Mouse (Mus musculus) liver, adult 2 months (tissue): Measurements from ENCODE around the gene 1700102P08Rik. TPM values are rescaled to one million over a fixed set of nuclear protein-coding genes. Genes with fewer than 3 reads are reported as not detected.

Source experiments
- DNase-seq: peaks from one replicate; pipeline ENCODE4 v3.0.0-alpha.2; 2011; ENCODE audit warnings: low read depth, low spot score; ENCODE audit errors: extremely low read depth
- H3K27ac ChIP-seq: fragments of 200-500 bp; replicated peaks from 2 replicates; pipeline ENCODE4 v1.5.1; 2012; ENCODE audit warnings: low read depth, mild to moderate bottlenecking, control low read depth, inconsistent platforms, low read length; ENCODE audit not compliant: insufficient read depth
- H3K27me3 ChIP-seq: fragments of 200-500 bp; 2 replicates; pipeline ENCODE4 v1.6.1; 2012; ENCODE audit warnings: mild to moderate bottlenecking, moderate library complexity, low read length, inconsistent platforms; ENCODE audit not compliant: control insufficient read depth, insufficient read depth
- H3K36me3 ChIP-seq: fragments of 200-500 bp; 2 replicates; pipeline ENCODE4 v1.6.1; 2012; ENCODE audit warnings: low read length, inconsistent platforms; ENCODE audit not compliant: control insufficient read depth, insufficient read depth
- H3K4me1 ChIP-seq: fragments of 200-500 bp; 2 replicates; pipeline ENCODE4 v1.6.1; 2011; ENCODE audit warnings: low read length; ENCODE audit not compliant: control insufficient read depth, insufficient read depth
- H3K4me3 ChIP-seq: fragments of 200-500 bp; 2 replicates; pipeline ENCODE4 v1.5.1; 2011; ENCODE audit warnings: low read depth, mild to moderate bottlenecking, control low read depth, low read length, moderate library complexity; ENCODE audit not compliant: insufficient read depth
- H3K79me2 ChIP-seq: fragments of 200-500 bp; 2 replicates; pipeline ENCODE4 v1.6.1; 2012; ENCODE audit warnings: inconsistent platforms, mild to moderate bottlenecking, low read length, moderate library complexity; ENCODE audit not compliant: control insufficient read depth, insufficient read depth
- H3K9ac ChIP-seq: fragments of 200-500 bp; 2 replicates; pipeline ENCODE4 v1.6.1; 2012; ENCODE audit warnings: low read depth, mild to moderate bottlenecking, control low read depth, inconsistent platforms, low read length
- CTCF ChIP-seq: fragments of 200-500 bp; IDR thresholded peaks from 2 replicates; pipeline ENCODE4 v1.5.1; 2011; ENCODE audit warnings: low read depth, low read length, control low read depth
- POLR2A ChIP-seq: fragments of 200-500 bp; IDR thresholded peaks from 2 replicates; pipeline ENCODE4 v1.6.1; 2011; ENCODE audit warnings: low read length, control low read depth; ENCODE audit not compliant: insufficient read depth; ENCODE audit errors: extremely low read depth
- WGBS: fragments of 180-500 bp; shearing (Covaris S2); methylation state at CpG from one replicate; pipeline ENCODE4 v1.1.7; 2018; 5-methylcytosine and 5-hydroxymethylcytosine counted together
- polyA plus RNA-seq: library from polyadenylated mRNA; depleted of rRNA; stranded (reverse); fragments of >200 nt; gene quantifications from 2 replicates; pipeline ENCODE4 v1.2.3, GENCODE M21; 2012
- total RNA-seq: library from RNA; depleted of rRNA; stranded (reverse); fragments of >200 nt; gene quantifications from 2 replicates; pipeline ENCODE4 v1.2.3, GENCODE M21; 2014

1700102P08Rik gene
- total and polyA plus RNA-seq, 2 experiments, result not detected

- no peak for TF ChIP-seq CTCF
- no peak for TF ChIP-seq POLR2A
- 95% methylated on average over 3 of the region's 3 CpGs for WGBS
These were observed 5.7 kb downstream of the 1700102P08Rik start for GRCm38 (mm10) chr9:108398324-108398723.

GRCm38 (mm10) chr9:108401186-108401960 is 8.8 kb downstream of the 1700102P08Rik start:
- Histone ChIP-seq H3K79me2 (no peaks in the 10 kb centered on the region), H3K4me3 (no peak overlapping the region), H3K36me3 (no peaks in the 10 kb centered on the region), H3K27ac (peak overlapping the region; percentile 50), H3K4me1 (peaks cover 22% of the 10 kb centered on the region), H3K27me3 (no peaks in the 10 kb centered on the region), H3K9ac (no peak overlapping the region)
- 24% methylated on average over 7 of the region's 7 CpGs for WGBS
- TF ChIP-seq CTCF, result no peak
- TF ChIP-seq POLR2A, result no peak
- peak; percentile 79 for DNase-seq

More at GRCm38 (mm10) chr9:108398324-108398723, 5.7 kb downstream of the 1700102P08Rik start:
- Histone ChIP-seq H3K27me3 (no peaks in the 10 kb centered on the region), H3K36me3 (0 out of 2 replicates have a peak, but pooled peaks cover under 1% of the 10 kb centered on the region), H3K4me3 (no peak overlapping the region), H3K4me1 (peaks cover 29% of the 10 kb centered on the region), H3K79me2 (no peaks in the 10 kb centered on the region), H3K27ac (no peak overlapping the region), H3K9ac (no peak overlapping the region)
- DNase-seq, result no peak

DNA sequence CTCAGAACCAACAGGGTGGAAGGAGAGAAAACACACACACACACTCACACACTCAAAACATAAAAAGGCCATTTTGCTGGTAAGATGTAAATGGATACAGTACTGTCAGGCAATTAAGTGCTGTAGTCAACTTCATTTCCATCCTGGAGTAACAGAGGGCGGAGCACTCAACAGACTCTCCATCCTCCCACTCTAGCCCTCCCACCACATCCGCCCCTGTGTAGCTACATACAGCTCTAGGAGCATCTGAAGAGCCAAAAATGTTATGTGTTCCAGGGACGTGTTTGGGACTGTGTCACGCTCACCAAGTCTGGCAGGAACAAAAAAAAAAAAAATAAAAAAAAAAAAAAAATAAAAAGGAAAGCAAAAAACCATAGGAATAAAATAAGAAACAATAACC is 10.5 kb downstream of the 1700102P08Rik start:
- no peak overlapping the region for H3K27ac ChIP-seq
- WGBS, result 93% methylated on average over 4 of the region's 4 CpGs
- H3K4me1 ChIP-seq, result peaks cover 22% of the 10 kb centered on the region

DNA sequence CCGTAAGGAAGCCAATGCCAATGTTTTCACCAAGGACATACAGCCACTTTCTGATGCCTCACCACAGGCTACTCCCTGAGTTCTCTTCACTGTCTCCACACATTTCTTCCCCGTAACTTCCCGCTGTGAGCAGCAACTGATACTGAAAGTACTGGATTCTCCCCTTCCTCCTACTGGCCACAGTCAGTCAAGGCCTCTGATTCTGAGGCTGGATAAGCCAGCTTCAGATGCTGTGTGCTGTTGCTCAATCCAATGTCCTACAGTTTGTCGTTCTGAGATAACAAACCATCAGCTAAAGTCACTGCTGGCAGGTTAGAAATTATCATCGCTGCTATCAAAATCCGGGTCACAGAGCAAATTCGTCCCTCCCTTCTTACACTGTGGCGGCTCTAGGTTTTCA is 11.8 kb downstream of the 1700102P08Rik start:
- no peak; the same call in 1 of the 2 replicates for TF ChIP-seq CTCF
- no peak for TF ChIP-seq POLR2A
- DNase-seq, result peak; percentile 77
- peaks cover 22% of the 10 kb centered on the region for H3K4me1 ChIP-seq
- H3K36me3 ChIP-seq, result no peaks in the 10 kb centered on the region
- no peaks in the 10 kb centered on the region for H3K27me3 ChIP-seq
- H3K27ac ChIP-seq, result no peak overlapping the region; the same call in 1 of the 2 replicates
- H3K9ac ChIP-seq, result no peak overlapping the region; the same call in 1 of the 2 replicates
- no peaks in the 10 kb centered on the region for H3K79me2 ChIP-seq
- WGBS, result 34% methylated on average over 8 of the region's 8 CpGs
- H3K4me3 ChIP-seq, result no peak overlapping the region

More for the DNA sequence above, 10.5 kb downstream of the 1700102P08Rik start:
- Histone ChIP-seq H3K79me2 (no peaks in the 10 kb centered on the region), H3K27me3 (no peaks in the 10 kb centered on the region), H3K36me3 (no peaks in the 10 kb centered on the region), H3K9ac (no peak overlapping the region), H3K4me3 (no peak overlapping the region)
- TF ChIP-seq POLR2A (no peak), CTCF (no peak)
- DNase-seq, result no peak

- Histone ChIP-seq H3K4me1 (peaks cover 4% of the 10 kb centered on the region; the same call in 1 of the 2 replicates), H3K27me3 (no peaks in the 10 kb centered on the region), H3K36me3 (no peaks in the 10 kb centered on the region), H3K79me2 (no peaks in the 10 kb centered on the region), H3K27ac (no peak overlapping the region), H3K9ac (no peak overlapping the region), H3K4me3 (no peak overlapping the region)
- DNase-seq, result no peak
- WGBS, result 87% methylated on average over 4 of the region's 4 CpGs
- no peak for TF ChIP-seq CTCF
- TF ChIP-seq POLR2A, result no peak
These were observed 16.9 kb downstream of the 1700102P08Rik start for GRCm38 (mm10) chr9:108409535-108409934.
